Comparison of ENCODE assay signal across 8 mouse cellular contexts in genomic region chr12:38342657-38343056, GRCm38 (mm10).
DNase-seq lines count a peak whose midpoint lies in the region; ATAC-seq lines count a peak whose summit lies in the region.
"Had no signal": no experiment of that assay in that cellular context is flagged by ENCODE, and none has a peak within 500 bp of the region (broad histone marks: within the 10 kb centered on the region; RNA-seq: fewer than 3 reads in every experiment).

No protein-coding gene starts in this region.

- peak; percentile 80 for DNase-seq in NIH3T3 (ENCODE audit: low read depth)
- DNase-seq in brain, adult 2 months (ENCODE audit: low read depth, low spot score), result peak; percentile 92
- DNase-seq in forebrain, embryonic 10.5 days (ENCODE audit: extremely low spot score, low spot score), result peak; percentile 47
- peak; percentile 4 for DNase-seq in induced T-regulatory cell, adult 2 months (ENCODE audit: low read depth)
- peak; percentile 73 to 79 for DNase-seq in left cerebral cortex, adult 18-20 months (ENCODE audit: low spot score in 2 of 2)
- DNase-seq in midbrain, embryonic 11.5 days (ENCODE audit: low spot score, missing footprints), result peak; percentile 93
- peak; percentile 22 for DNase-seq in splenic B cell, adult 2 months (ENCODE audit: low read depth, low spot score)

- no peaks in the 10 kb centered on the region for H3K36me3 ChIP-seq in forebrain, embryonic 10.5 days (replicated peaks)
- H3K36me3 ChIP-seq in midbrain, embryonic 11.5 days (ENCODE audit: control insufficient read depth, insufficient read depth, low read length), result no peaks in the 10 kb centered on the region
- no peaks in the 10 kb centered on the region for H3K36me3 ChIP-seq in splenic B cell, adult 2 months (ENCODE audit: control insufficient read depth, insufficient read depth, low read length, poor library complexity, severe bottlenecking)
- H3K36me3 ChIP-seq: limb, embryonic 15.5 days had no signal

- H3K4me2 ChIP-seq in midbrain, embryonic 11.5 days, result no peak overlapping the region
- H3K4me2 ChIP-seq: limb, embryonic 15.5 days had no signal

- WGBS in forebrain, embryonic 10.5 days, result 9% methylated on average over 6 of the region's 6 CpGs
- 12% methylated on average over 6 of the region's 6 CpGs for WGBS in midbrain, embryonic 11.5 days

- peak; percentile 90 for ATAC-seq in midbrain, embryonic 11.5 days (ENCODE audit: low FRiP score)

- H3K4me1 ChIP-seq in forebrain, embryonic 10.5 days, result peaks cover 7% of the 10 kb centered on the region
- no peaks in the 10 kb centered on the region for H3K4me1 ChIP-seq in midbrain, embryonic 11.5 days (ENCODE audit: control insufficient read depth, insufficient read depth, low read length)
- H3K4me1 ChIP-seq: limb, embryonic 15.5 days had no signal

- H3K27me3 ChIP-seq in forebrain, embryonic 10.5 days (ENCODE audit: poor library complexity, severe bottlenecking), result no peaks in the 10 kb centered on the region
- no peaks in the 10 kb centered on the region for H3K27me3 ChIP-seq in midbrain, embryonic 11.5 days (ENCODE audit: control insufficient read depth, insufficient read depth, low read length)
- no peaks in the 10 kb centered on the region for H3K27me3 ChIP-seq in splenic B cell, adult 2 months (ENCODE audit: control insufficient read depth, insufficient read depth, low read length, poor library complexity, severe bottlenecking)
- H3K27me3 ChIP-seq: limb, embryonic 15.5 days had no signal

- no peak overlapping the region for H3K4me3 ChIP-seq in forebrain, embryonic 10.5 days
- no peak overlapping the region for H3K4me3 ChIP-seq in midbrain, embryonic 11.5 days (ENCODE audit: low read depth, low read length)
- H3K4me3 ChIP-seq: limb, embryonic 15.5 days had no signal

- H3K9ac ChIP-seq in midbrain, embryonic 11.5 days (ENCODE audit: low read length), result no peak overlapping the region
- H3K9ac ChIP-seq: limb, embryonic 15.5 days had no signal

- no peaks in the 10 kb centered on the region for H3K9me3 ChIP-seq in forebrain, embryonic 10.5 days
- H3K9me3 ChIP-seq in midbrain, embryonic 11.5 days (ENCODE audit: control insufficient read depth, low read length), result no peaks in the 10 kb centered on the region
- H3K9me3 ChIP-seq: limb, embryonic 15.5 days had no signal

- no peak overlapping the region for H3K27ac ChIP-seq in forebrain, embryonic 10.5 days
- H3K27ac ChIP-seq in midbrain, embryonic 11.5 days (ENCODE audit: low read depth, low read length), result no peak overlapping the region
- H3K27ac ChIP-seq: limb, embryonic 15.5 days had no signal

Comparison
In these comparisons a context has a peak if more than half of its experiments do, and no peak if none do; other contexts are left out.
1. DNase-seq: peak in every context shown above with its lines; median percentile 93 in midbrain, embryonic 11.5 days; 92 in brain, adult 2 months; 80 in NIH3T3; 76 in left cerebral cortex, adult 18-20 months; 47 in forebrain, embryonic 10.5 days; 22 in splenic B cell, adult 2 months; 4 in induced T-regulatory cell, adult 2 months.